Mouse (Mus musculus): ENCODE measurements at regions not wholly inside any gene's neighbourhood (a gene's known extent, or its start where the extent isn't known, plus 50 kb on each side); places are given as distances from the start of the nearest gene placed in this dataset.

GRCm38 (mm10) chr8:126525575-126525974 lies 50.7 kb upstream of the Tarbp1 start:
- Histone ChIP-seq H3K4me1 (replicated peaks; ENCODE audit: control insufficient read depth, insufficient read depth, low read length) (no peaks in the 10 kb centered on the region), H3K9me3 (ENCODE audit: control insufficient read depth, low read length) (no peaks in the 10 kb centered on the region), H3K27ac (no peak overlapping the region), H3K36me3 (replicated peaks; ENCODE audit: control insufficient read depth, insufficient read depth) (no peaks in the 10 kb centered on the region), H3K4me2 (replicated peaks) (no peak overlapping the region), H3K27me3 (ENCODE audit: control insufficient read depth, insufficient read depth, low read length) (no peaks in the 10 kb centered on the region), H3K4me3 (replicated peaks; ENCODE audit: low read length) (no peak overlapping the region), H3K9ac (no peak overlapping the region)
- WGBS: 68% methylated on average over 1 of the region's 1 CpGs
- ATAC-seq (ENCODE audit: low FRiP score): no peak
- no peak for DNase-seq (ENCODE audit: low spot score)

All from hindbrain, embryonic 14.5 days (tissue).